Mouse (Mus musculus) gastrocnemius, postnatal 10 days (tissue): Measurements from ENCODE around the gene Olfr370. TPM values are rescaled to one million over a fixed set of nuclear protein-coding genes. Genes with fewer than 3 reads are reported as not detected.

ENCODE experiments used
- DNase-seq: peaks from one replicate; pipeline ENCODE4 v3.0.0; 2021; ENCODE audit warnings: mixed read lengths
- total RNA-seq, 2 experiments: library from RNA; stranded (reverse); gene quantifications; 2 replicates each; pipeline ENCODE4 v1.2.3; 2021

Olfr370 gene
- total RNA-seq, 2 experiments from 2014 or later: not detected

- peak; percentile 52 for DNase-seq
Observed at GRCm38 (mm10) chr8:83575561-83576515, 40.3 kb downstream of the Olfr370 start.

DNA sequence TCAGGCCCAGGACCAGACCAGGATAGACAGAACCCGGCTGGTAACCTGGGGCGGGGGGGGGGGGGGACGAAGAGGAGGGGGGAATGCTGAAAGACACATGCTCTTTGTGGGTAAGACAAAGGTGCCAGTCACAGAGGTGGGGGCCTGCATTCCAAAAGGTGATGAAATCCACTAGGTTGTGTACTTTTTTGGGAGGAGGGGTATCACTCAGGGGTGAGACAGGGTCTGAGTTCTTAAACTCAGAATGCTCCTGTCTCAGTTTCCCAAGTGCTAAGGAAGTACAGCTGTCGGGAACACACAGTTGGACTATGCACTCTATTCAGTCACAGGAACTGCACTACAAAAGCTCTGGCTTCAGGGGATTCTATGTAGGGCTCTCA lies 40.9 kb downstream of the Olfr370 start:
- no peak for DNase-seq

GRCm38 (mm10) chr8:83576921-83577320 lies 41.3 kb downstream of the Olfr370 start:
- no peak for DNase-seq

DNA sequence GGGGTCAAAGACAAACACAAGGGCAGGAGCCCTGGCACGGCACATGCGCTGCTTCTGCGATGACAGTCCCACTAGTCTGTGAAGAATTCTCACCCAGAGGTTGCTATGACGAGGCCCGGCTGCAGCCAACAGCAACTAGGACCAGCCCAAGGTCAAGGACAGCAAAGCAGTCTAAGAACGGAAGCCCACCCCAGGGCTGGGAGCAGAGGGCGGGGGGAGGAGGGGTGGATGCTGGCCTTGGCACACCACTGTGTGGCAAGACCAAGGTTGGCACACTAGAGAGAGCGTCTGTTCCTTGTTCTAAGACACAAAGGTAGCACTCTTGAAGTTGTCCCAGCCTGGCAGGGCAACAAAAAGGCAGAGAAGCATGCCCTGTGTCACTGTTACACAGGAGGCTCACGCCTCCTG lies 41.8 kb downstream of the Olfr370 start:
- no peak for DNase-seq

DNA sequence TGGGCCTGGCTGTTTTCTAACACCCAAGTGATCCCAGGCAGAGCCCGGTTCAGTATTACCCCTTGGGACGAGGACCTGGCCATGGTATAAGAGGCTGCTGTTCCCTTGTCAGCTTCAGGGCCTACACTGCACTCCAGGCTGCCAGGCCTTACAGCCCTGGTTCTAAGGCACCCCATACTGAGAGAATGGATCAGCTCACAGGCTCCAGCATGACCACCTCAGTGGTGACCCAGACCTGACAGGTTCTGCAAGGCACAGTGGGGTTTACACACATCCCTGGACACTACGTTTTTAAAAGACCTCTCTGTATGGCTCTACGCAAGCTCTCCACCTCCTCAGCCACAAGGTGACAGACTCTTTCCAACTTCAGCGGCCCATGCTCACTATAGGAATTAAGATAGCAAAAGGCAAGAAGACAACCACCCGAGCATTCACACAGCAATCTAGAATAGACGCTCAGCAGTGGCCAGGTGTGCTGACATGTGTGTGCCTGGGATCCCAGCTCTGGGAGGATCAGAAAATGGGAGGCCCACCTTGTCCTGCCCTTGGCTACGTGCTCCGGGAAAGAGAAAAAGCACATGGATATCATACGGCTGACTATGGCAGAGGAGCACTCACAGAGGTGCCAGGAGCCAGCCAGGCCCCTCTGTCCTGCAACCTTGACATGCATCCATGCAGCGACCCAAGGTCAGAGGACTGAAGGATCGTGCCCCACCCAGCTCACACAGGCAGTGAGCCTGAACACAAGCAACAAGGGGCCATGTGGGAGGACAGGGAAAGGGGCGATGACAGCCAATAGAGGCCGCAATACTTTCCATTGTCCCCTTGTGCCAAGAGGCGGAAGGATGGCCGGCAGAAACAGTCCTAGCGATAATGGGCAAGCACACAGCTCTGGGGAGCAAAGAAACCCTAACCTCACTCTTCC lies 42.8 kb downstream of the Olfr370 start:
- no peak for DNase-seq

GRCm38 (mm10) chr8:83579676-83580075 lies 44.1 kb downstream of the Olfr370 start:
- no peak for DNase-seq

DNA sequence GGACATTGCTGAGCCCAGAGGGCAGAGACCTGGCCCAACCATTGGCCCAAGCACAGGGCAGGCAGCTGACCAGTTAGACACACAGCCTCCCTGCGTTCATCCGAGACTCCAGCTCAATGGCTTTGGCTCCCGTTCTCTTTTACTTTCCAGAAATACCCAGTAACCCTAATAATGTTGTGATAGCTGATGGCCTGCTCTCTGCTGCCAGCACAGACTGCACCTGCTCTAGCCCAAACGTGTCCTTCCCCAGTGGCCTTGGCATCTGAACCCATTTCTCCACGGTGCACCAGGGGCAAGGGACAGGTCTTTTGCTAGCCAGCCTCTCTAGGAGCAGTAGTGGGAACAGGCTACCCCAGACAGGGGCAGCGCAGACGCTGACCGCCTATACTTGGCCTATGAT lies 45.2 kb downstream of the Olfr370 start:
- no peak for DNase-seq

DNA sequence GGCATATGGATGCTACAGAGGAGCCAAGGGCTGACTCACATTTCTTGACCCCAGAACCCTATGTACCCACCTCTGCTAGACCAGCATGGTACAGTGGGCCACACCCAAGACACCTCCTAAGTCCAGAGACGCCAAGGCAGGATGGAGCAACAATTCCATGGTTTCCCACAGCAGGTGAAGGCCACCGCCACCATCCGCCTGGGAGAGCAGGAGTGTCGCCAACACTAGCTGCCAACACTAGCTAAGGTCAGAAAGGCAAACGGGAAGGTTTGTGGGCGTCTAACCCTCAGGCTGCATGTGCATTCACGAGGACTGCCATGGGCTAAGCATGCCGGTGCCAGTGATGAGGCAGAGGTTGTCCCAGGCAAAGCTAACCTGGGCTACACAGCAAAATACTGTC lies 46.6 kb downstream of the Olfr370 start:
- DNase-seq: no peak

GRCm38 (mm10) chr8:83583236-83583635 lies 47.7 kb downstream of the Olfr370 start:
- no peak for DNase-seq

- no peak for DNase-seq
Observed at GRCm38 (mm10) chr8:83584771-83585170, 49.2 kb downstream of the Olfr370 start.

GRCm38 (mm10) chr8:83585333-83585732 lies 49.8 kb downstream of the Olfr370 start:
- DNase-seq: no peak

GRCm38 (mm10) chr8:83587644-83588043 lies 52.1 kb downstream of the Olfr370 start:
- no peak for DNase-seq

GRCm38 (mm10) chr8:83588886-83589285 lies 53.3 kb downstream of the Olfr370 start:
- no peak for DNase-seq

DNA sequence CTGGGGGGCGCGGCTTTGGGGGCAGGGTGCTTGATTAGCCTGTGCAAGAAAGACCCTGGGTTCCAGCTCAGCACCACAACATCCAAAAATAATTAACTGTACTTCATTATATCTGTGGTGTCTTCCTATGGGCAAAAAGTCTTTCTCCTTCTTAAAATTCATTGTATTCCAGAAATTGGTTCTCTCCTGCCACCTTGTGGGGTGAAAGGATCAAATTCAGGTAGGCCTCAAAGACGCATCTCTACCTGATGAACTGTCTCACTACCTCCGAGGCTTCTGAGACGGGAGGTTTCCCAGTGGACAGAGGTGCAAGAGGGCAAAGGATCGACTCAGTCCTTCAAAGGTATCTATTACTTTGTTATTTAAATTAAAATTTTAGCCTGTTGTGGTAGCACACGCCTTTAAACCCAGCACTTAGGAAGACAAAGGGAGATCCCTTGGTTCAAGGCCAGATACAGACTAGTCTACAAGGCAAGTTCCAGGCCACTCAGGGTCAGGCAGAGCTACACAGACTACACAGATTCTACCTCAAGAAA lies 55.0 kb downstream of the Olfr370 start:
- no peak for DNase-seq

- no peak for DNase-seq
Observed at GRCm38 (mm10) chr8:83592682-83593081, 57.1 kb downstream of the Olfr370 start.

- no peak for DNase-seq
Observed at GRCm38 (mm10) chr8:83593325-83594166, 58.0 kb downstream of the Olfr370 start.

DNA sequence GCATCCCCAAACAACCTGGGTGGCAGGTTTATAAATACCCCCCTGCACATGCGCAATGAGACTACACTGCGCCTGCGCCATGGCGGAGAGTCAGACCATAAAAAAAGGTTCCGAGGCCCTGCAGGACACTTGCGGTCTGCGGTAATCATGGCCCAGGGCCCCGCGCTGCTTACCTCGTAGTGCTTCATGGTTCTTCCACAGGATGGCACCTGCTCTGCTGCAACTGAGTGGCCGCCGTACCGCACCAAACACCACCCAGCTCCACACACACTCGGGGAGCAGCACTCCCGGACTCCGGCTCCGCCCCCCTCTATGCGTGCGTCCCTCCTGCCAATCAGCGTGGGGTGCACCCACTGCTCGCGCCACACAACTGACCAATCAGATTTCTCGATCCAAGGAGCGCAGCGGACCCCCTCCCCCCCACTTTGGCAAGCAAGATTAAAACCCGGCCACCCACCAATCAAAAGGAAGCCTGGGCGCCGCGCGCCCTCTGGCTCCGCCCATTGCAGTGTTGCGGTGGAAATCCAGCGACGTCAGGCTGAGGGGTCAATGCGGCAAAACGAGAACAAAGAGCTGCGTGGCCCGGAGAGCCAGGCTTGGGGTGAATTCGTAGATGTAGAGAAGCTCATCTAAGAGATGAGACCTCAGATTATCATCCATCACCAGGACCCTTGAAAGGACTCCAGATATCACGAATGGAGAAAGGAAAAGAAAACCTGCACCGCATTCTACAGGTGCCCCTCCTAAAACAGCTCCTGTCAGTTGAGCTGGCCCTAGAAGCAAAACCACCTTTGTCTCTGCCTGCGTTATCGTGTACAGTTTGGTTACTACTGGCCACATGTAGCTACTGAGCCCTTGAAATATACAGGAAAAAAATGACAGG lies 58.8 kb downstream of the Olfr370 start:
- peak; percentile 91 for DNase-seq
